Mouse (Mus musculus): Measurements from ENCODE around the gene Echdc2. TPM values are rescaled to one million over a fixed set of nuclear protein-coding genes. Genes with fewer than 3 reads are reported as not detected.

Gene Echdc2
- 37.7 and 43.9 TPM in 2 replicates for polyA plus RNA-seq (2014; fragmentation: Nextera tagmentation; extraction: Ambion mirVana)

DNA sequence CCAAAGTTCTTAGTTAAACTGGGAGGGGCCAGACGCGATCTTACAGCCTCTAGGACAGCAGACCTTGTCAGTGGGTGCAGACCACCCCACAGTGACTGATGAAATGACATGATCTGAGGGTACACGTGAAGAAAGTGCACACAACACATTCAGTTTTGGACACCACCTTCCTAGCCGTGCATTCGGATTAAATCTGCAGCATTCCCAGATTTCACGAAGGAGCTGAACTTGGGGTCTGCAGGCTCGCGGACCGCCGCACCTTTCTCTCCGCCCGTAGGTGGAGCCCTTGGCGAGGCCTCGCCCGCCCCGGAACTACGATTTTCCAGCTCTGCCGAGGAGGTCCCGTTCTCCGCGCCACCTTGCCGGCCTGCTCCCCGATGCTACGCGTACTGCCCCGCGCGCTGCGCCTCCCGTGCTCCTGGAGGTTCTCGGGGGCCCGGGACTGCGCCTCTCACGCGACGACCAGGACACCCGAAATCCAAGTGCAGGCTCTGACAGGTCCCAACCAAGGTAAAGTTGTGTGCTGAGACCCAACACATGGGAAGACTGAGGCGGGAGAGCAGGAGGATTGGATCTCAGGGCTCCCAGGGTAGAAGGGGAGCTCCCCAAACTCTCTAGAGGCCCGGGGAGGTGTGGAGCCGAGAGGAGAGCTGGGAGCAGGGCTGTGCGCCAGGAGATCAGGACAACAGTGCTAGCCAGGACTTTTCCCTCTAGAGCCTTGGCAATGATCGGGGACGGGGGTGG is at the start of gene Echdc2:
Gene Echdc2, plus strand, starts transcription at position 286 of the 744 bp plus-strand sequence.
- peak within 1 kb of the TSS; percentile 65 for H3K4me3 ChIP-seq (ENCODE audit: low read length)
- no peaks in the 10 kb centered on the region for H3K9me3 ChIP-seq (ENCODE audit: control insufficient read depth, low read length)
- WGBS, result under 1% methylated on average over 43 of the region's 43 CpGs
- no peaks in the 10 kb centered on the region for H3K4me1 ChIP-seq (ENCODE audit: control insufficient read depth, insufficient read depth, low read length)
- no peak within 1 kb of the TSS for H3K27ac ChIP-seq (ENCODE audit: low read depth, low read length)
- H3K9ac ChIP-seq (ENCODE audit: low read depth, low read length), result peak within 1 kb of the TSS; percentile 69
- H3K4me2 ChIP-seq (replicated peaks; ENCODE audit: low read depth, low read length), result peak within 1 kb of the TSS; percentile 83
- no peaks in the 10 kb centered on the region for H3K36me3 ChIP-seq (ENCODE audit: control insufficient read depth, insufficient read depth, low read length)
- no peaks in the 10 kb centered on the region for H3K27me3 ChIP-seq (ENCODE audit: control insufficient read depth, insufficient read depth, low read length)
- ATAC-seq (ENCODE audit: low FRiP score, low TSS enrichment), result peak; percentile 73; the same call in 1 of the 2 replicates

DNA sequence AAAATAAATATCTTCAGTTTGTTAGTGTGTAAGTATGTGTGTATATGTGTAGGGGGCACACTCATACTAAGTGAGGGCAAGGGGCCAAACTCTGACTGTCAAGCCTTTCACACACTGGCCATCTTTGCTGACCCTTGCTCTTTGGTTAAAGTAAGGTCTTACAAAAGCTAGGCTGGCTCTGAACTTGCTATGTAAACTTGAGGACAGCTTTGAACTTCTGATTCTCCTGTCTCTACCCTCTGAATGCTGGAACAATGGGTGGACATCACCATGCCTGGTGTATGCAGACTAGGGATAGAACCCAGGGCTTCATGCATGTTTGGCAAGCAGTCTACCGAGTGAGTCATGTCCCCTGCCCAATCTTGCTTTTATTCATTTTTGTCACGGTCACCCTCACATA is 48.8 kb upstream of the Echdc2 start:
- H3K27ac ChIP-seq (ENCODE audit: low read depth, low read length), result no peak overlapping the region
- H3K36me3 ChIP-seq (ENCODE audit: control insufficient read depth, insufficient read depth, low read length), result no peaks in the 10 kb centered on the region
- H3K4me1 ChIP-seq (ENCODE audit: control insufficient read depth, insufficient read depth, low read length), result no peaks in the 10 kb centered on the region
- H3K9ac ChIP-seq (ENCODE audit: low read depth, low read length), result no peak overlapping the region
- WGBS, result 81% methylated on average over 2 of the region's 2 CpGs
- no peaks in the 10 kb centered on the region for H3K27me3 ChIP-seq (ENCODE audit: control insufficient read depth, insufficient read depth, low read length)
- no peaks in the 10 kb centered on the region for H3K9me3 ChIP-seq (ENCODE audit: control insufficient read depth, low read length)
- H3K4me3 ChIP-seq (ENCODE audit: low read length), result no peak overlapping the region
- no peak overlapping the region for H3K4me2 ChIP-seq (replicated peaks; ENCODE audit: low read depth, low read length)
- no peak for ATAC-seq (ENCODE audit: low FRiP score, low TSS enrichment)

DNA sequence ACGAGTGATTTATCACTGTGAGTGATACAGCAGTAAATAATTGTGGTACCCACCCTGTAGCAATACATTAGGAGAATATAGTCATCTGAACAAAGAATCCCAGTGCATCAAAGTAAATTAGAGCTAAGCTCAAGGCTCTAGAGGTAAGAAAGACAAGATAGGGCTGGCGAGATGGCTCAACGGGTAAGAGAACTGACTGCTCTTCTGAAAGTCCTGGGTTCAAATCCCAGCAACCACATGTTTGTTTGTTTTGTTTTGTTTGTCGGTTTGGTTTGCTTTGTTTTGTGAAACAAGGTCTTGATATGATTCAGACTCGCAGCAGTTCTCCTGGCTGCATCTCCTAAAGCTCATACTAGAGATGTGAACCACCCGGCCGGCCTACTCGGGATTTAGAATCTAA is 47.7 kb upstream of the Echdc2 start:
- Histone ChIP-seq H3K27me3 (ENCODE audit: control insufficient read depth, insufficient read depth, low read length) (no peaks in the 10 kb centered on the region), H3K36me3 (ENCODE audit: control insufficient read depth, insufficient read depth, low read length) (no peaks in the 10 kb centered on the region), H3K4me3 (ENCODE audit: low read length) (no peak overlapping the region), H3K4me1 (ENCODE audit: control insufficient read depth, insufficient read depth, low read length) (no peaks in the 10 kb centered on the region), H3K9ac (ENCODE audit: low read depth, low read length) (no peak overlapping the region), H3K4me2 (replicated peaks; ENCODE audit: low read depth, low read length) (no peak overlapping the region), H3K27ac (ENCODE audit: low read depth, low read length) (no peak overlapping the region), H3K9me3 (ENCODE audit: control insufficient read depth, low read length) (no peaks in the 10 kb centered on the region)
- 89% methylated on average over 8 of the region's 8 CpGs for WGBS
- ATAC-seq (ENCODE audit: low FRiP score, low TSS enrichment), result no peak

DNA sequence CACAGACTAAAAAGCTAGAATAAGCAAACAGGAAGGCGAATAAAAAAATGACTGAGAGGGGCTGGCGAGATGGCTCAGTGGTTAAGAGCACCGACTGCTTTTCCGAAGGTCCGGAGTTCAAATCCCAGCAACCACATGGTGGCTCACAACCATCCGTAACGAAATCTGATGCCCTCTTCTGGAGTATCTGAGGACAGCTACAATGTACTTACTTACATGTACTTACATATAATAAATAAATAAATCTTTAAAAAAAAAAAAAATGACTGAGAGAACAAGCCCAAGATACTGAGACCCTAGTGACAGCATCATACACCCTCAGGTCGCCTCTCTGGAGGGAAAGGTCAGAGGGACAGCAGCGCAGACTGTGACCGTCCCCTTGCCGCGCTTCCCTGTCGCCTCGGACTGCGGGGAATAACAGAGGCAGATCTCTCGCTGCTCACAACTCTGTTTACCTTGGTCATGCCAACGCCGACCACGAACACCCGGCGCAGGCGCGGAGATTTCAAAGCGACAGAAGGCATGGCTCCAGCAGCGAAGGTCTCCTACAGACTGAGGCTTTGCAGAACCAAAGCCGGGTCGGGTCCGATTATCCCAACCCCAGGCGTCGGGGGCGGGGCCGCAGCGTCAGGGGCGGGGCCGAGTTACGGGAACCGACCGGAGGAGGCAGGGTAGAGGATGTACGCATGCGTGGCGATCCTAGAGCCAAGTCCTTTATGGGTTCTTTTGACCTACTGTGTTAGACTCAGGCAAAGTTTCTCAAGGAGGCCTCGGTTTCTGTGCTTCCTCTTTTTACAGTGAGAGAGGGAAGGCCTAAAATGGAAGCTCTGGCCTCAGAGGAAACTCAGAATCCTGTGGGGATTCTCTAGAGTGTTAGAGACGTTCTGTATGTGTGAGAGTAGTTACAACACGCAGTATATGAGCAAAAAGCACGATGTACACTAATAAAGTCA is 47.0 kb upstream of the Echdc2 start:
- no peaks in the 10 kb centered on the region for H3K27me3 ChIP-seq (ENCODE audit: control insufficient read depth, insufficient read depth, low read length)
- peak overlapping the region; percentile 58 for H3K4me2 ChIP-seq (replicated peaks; ENCODE audit: low read depth, low read length)
- 14% methylated on average over 43 of the region's 45 CpGs for whole genome bisulfite sequencing
- no peaks in the 10 kb centered on the region for H3K9me3 ChIP-seq (ENCODE audit: control insufficient read depth, low read length)
- 0 out of 2 replicates have a peak overlapping the region, but pooled peaks have one; percentile 26 for H3K27ac ChIP-seq (ENCODE audit: low read depth, low read length)
- peak; percentile 92 for ATAC-seq (ENCODE audit: low FRiP score, low TSS enrichment)
- no peaks in the 10 kb centered on the region for H3K36me3 ChIP-seq (ENCODE audit: control insufficient read depth, insufficient read depth, low read length)
- peak overlapping the region; percentile 54 for H3K4me3 ChIP-seq (ENCODE audit: low read length)
- H3K9ac ChIP-seq (ENCODE audit: low read depth, low read length), result peak overlapping the region; percentile 61; the same call in 1 of the 2 replicates
- H3K4me1 ChIP-seq (ENCODE audit: control insufficient read depth, insufficient read depth, low read length), result no peaks in the 10 kb centered on the region

DNA sequence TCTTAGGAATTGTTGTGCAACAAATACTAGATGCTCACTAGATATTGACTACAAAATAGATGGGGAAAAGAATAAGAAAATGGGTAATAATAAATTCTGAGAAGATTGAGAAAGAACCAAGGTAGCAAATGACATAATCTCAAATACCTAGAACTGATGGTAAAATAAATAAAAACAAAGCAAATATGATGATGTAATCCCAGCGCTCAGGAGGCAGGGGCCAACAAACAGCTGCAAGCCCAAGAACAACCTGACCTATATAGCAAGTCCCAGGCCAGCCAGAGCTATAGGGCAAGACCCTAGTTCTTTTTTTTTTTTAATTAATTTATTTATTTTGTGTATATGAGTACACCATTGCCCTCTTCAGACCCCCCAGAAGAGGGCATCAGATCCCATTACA is 41.1 kb upstream of the Echdc2 start:
- H3K4me1 ChIP-seq (ENCODE audit: control insufficient read depth, insufficient read depth, low read length), result no peaks in the 10 kb centered on the region
- WGBS, result 100% methylated on average over 1 of the region's 1 CpGs
- H3K27me3 ChIP-seq (ENCODE audit: control insufficient read depth, insufficient read depth, low read length), result no peaks in the 10 kb centered on the region
- H3K27ac ChIP-seq (ENCODE audit: low read depth, low read length), result no peak overlapping the region
- no peak for ATAC-seq (ENCODE audit: low FRiP score, low TSS enrichment)
- H3K36me3 ChIP-seq (ENCODE audit: control insufficient read depth, insufficient read depth, low read length), result no peaks in the 10 kb centered on the region
- H3K9me3 ChIP-seq (ENCODE audit: control insufficient read depth, low read length), result no peaks in the 10 kb centered on the region
- no peak overlapping the region for H3K4me3 ChIP-seq (ENCODE audit: low read length)
- no peak overlapping the region for H3K9ac ChIP-seq (ENCODE audit: low read depth, low read length)
- no peak overlapping the region for H3K4me2 ChIP-seq (replicated peaks; ENCODE audit: low read depth, low read length)

DNA sequence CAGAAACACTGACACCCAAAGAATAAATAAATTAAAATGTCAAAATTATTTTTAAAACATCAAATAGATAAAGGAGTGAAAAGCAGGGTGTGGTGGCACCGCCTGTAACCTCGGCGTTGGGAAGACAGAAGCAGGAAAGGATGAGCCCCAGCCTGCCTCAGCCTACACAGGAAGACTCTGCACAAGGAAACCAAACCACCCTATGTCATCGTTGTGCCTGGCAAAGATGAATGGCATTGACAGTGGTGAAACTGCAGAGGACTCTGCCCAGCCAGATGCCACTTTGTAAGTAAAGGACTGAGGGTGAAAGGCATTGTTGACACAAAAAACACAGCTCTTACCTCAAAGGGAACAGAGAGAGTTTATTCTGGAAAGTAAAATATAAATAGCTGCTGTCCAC is 39.0 kb upstream of the Echdc2 start:
- Histone ChIP-seq H3K4me2 (replicated peaks; ENCODE audit: low read depth, low read length) (no peak overlapping the region), H3K27ac (ENCODE audit: low read depth, low read length) (no peak overlapping the region), H3K4me3 (ENCODE audit: low read length) (no peak overlapping the region), H3K27me3 (ENCODE audit: control insufficient read depth, insufficient read depth, low read length) (no peaks in the 10 kb centered on the region), H3K4me1 (ENCODE audit: control insufficient read depth, insufficient read depth, low read length) (no peaks in the 10 kb centered on the region), H3K36me3 (ENCODE audit: control insufficient read depth, insufficient read depth, low read length) (no peaks in the 10 kb centered on the region), H3K9me3 (ENCODE audit: control insufficient read depth, low read length) (no peaks in the 10 kb centered on the region), H3K9ac (ENCODE audit: low read depth, low read length) (no peak overlapping the region)
- 86% methylated on average over 4 of the region's 4 CpGs for WGBS
- no peak for ATAC-seq (ENCODE audit: low FRiP score, low TSS enrichment)

DNA sequence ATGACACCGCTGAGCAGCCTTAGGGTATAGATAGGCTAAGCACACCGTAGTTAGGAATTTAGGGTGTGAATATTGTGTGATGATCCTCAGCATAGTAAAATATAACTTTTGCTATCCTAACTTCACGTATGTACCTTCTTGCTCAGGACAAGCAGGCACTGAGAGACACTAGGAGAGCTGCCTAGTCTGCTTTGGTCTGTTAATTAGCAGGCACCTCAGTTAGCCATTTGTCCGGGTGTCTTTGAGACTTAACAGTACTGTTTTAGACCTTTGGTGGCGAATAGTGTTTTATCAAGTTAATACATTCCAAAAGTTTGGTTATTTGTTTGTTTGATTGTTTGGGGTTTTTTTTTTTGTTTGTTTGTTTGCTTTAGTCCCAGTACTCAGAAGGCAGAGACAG is 37.7 kb upstream of the Echdc2 start:
- no peaks in the 10 kb centered on the region for H3K27me3 ChIP-seq (ENCODE audit: control insufficient read depth, insufficient read depth, low read length)
- no peak overlapping the region for H3K4me2 ChIP-seq (replicated peaks; ENCODE audit: low read depth, low read length)
- H3K4me3 ChIP-seq (ENCODE audit: low read length), result no peak overlapping the region
- 82% methylated on average over 5 of the region's 5 CpGs for WGBS
- H3K4me1 ChIP-seq (ENCODE audit: control insufficient read depth, insufficient read depth, low read length), result no peaks in the 10 kb centered on the region
- no peaks in the 10 kb centered on the region for H3K36me3 ChIP-seq (ENCODE audit: control insufficient read depth, insufficient read depth, low read length)
- no peak for ATAC-seq (ENCODE audit: low FRiP score, low TSS enrichment)
- no peak overlapping the region for H3K9ac ChIP-seq (ENCODE audit: low read depth, low read length)
- no peak overlapping the region for H3K27ac ChIP-seq (ENCODE audit: low read depth, low read length)
- no peaks in the 10 kb centered on the region for H3K9me3 ChIP-seq (ENCODE audit: control insufficient read depth, low read length)

DNA sequence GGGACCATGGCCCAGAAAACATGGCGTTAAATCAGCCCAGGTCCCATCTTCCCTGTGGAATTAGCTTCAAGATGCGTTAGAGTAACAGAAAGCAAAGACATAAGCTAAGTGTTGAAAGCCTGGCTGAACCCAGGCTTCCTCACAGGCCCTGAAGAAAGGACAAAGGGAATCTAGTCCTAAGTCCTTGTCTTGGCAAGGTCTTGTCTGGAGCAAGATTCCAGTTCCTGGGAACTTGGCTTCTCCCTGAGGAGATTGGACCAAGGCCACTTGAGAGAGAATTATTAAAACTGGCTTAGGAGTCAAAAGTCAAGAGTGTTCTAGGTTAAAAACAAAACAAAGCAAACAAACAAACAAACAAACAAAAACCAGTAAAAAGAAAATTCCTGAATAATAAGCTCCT is 36.9 kb upstream of the Echdc2 start:
- H3K4me1 ChIP-seq (ENCODE audit: control insufficient read depth, insufficient read depth, low read length), result no peaks in the 10 kb centered on the region
- no peak overlapping the region for H3K9ac ChIP-seq (ENCODE audit: low read depth, low read length)
- H3K36me3 ChIP-seq (ENCODE audit: control insufficient read depth, insufficient read depth, low read length), result no peaks in the 10 kb centered on the region
- no peak overlapping the region for H3K27ac ChIP-seq (ENCODE audit: low read depth, low read length)
- no peak overlapping the region for H3K4me3 ChIP-seq (ENCODE audit: low read length)
- no peaks in the 10 kb centered on the region for H3K9me3 ChIP-seq (ENCODE audit: control insufficient read depth, low read length)
- no peaks in the 10 kb centered on the region for H3K27me3 ChIP-seq (ENCODE audit: control insufficient read depth, insufficient read depth, low read length)
- ATAC-seq (ENCODE audit: low FRiP score, low TSS enrichment), result no peak
- H3K4me2 ChIP-seq (replicated peaks; ENCODE audit: low read depth, low read length), result no peak overlapping the region
- WGBS, result 91% methylated on average over 2 of the region's 2 CpGs

DNA sequence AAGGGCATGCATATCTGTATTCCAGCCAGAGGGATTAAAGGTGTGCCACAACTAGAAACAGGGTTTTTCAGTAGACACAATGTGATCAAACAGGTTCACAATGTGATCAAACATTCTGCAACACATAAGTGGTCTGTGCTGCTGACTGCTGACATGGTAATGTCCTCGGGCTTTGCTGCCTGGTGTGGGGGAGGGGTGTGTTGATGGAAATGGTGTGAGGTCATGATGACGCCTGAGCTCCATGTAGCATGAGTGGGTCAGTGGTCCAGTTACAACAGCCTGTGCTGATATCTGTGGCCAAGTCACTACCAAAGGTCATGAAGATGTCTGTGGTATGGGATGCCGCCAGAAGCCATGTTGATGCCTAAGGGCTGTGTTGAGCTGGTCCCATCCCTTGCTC is 34.8 kb upstream of the Echdc2 start:
- no peak overlapping the region for H3K9ac ChIP-seq (ENCODE audit: low read depth, low read length)
- no peaks in the 10 kb centered on the region for H3K9me3 ChIP-seq (ENCODE audit: control insufficient read depth, low read length)
- H3K27me3 ChIP-seq (ENCODE audit: control insufficient read depth, insufficient read depth, low read length), result no peaks in the 10 kb centered on the region
- H3K4me2 ChIP-seq (replicated peaks; ENCODE audit: low read depth, low read length), result no peak overlapping the region
- no peaks in the 10 kb centered on the region for H3K4me1 ChIP-seq (ENCODE audit: control insufficient read depth, insufficient read depth, low read length)
- ATAC-seq (ENCODE audit: low FRiP score, low TSS enrichment), result no peak
- no peak overlapping the region for H3K4me3 ChIP-seq (ENCODE audit: low read length)
- no peak overlapping the region for H3K27ac ChIP-seq (ENCODE audit: low read depth, low read length)
- WGBS, result 84% methylated on average over 3 of the region's 3 CpGs
- H3K36me3 ChIP-seq (ENCODE audit: control insufficient read depth, insufficient read depth, low read length), result no peaks in the 10 kb centered on the region

Measured in kidney, embryonic 14.5 days (tissue).